Mouse (Mus musculus) forebrain, embryonic 11.5 days (tissue): Measurements from ENCODE around the gene Me3. TPM values are rescaled to one million over a fixed set of nuclear protein-coding genes. Genes with fewer than 3 reads are reported as not detected.

Source experiments
- ATAC-seq: fragments of 200-750 bp; cut with Nextera tagmentation; replicated peaks from 2 replicates; pipeline ENCODE4 v1.8.0; 2017; ENCODE audit warnings: moderate TSS enrichment; ENCODE audit not compliant: low FRiP score
- DNase-seq: peaks from one replicate; pipeline ENCODE4 v3.0.0-alpha.2; 2017; ENCODE audit warnings: low spot score
- H3K27ac ChIP-seq: fragments of 300-500 bp; sonication (generic); 2 replicates; pipeline ENCODE4 v1.5.1; 2014; ENCODE audit warnings: low read depth, low read length
- H3K27me3 ChIP-seq: fragments of 300-500 bp; sonication (generic); 2 replicates; pipeline ENCODE4 v1.6.1; 2014; ENCODE audit warnings: mild to moderate bottlenecking, low read length, mixed read lengths; ENCODE audit not compliant: control insufficient read depth, insufficient read depth
- H3K36me3 ChIP-seq: fragments of 300-500 bp; sonication (generic); 2 replicates; pipeline ENCODE4 v1.6.1; 2014; ENCODE audit warnings: mild to moderate bottlenecking, low read length, moderate library complexity, mixed read lengths; ENCODE audit not compliant: control insufficient read depth, insufficient read depth
- H3K4me1 ChIP-seq: fragments of 300-500 bp; sonication (generic); replicated peaks from 2 replicates; pipeline ENCODE4 v1.6.1; 2014; ENCODE audit warnings: low read length, mixed read lengths; ENCODE audit not compliant: control insufficient read depth, insufficient read depth
- H3K4me2 ChIP-seq: fragments of 300-500 bp; sonication (generic); 2 replicates; pipeline ENCODE4 v1.6.1; 2014; ENCODE audit warnings: low read depth, mild to moderate bottlenecking, low read length, moderate library complexity, mixed read lengths; ENCODE audit not compliant: severe bottlenecking
- H3K4me3 ChIP-seq: fragments of 300-500 bp; sonication (generic); 2 replicates; pipeline ENCODE4 v1.5.1; 2014; ENCODE audit warnings: low read depth, low read length
- H3K9ac ChIP-seq: fragments of 300-500 bp; sonication (generic); 2 replicates; pipeline ENCODE4 v1.6.1; 2014; ENCODE audit warnings: low read length
- H3K9me3 ChIP-seq: fragments of 300-500 bp; sonication (generic); 2 replicates; pipeline ENCODE4 v1.6.1; 2016; ENCODE audit warnings: low read length, mixed read lengths; ENCODE audit not compliant: control insufficient read depth
- WGBS: fragments of 180-500 bp; shearing (Covaris S2); extraction: QIAGEN DNeasy Blood & Tissue Kit; methylation state at CpG from one replicate; pipeline ENCODE4 v1.1.7; 2014; 5-methylcytosine and 5-hydroxymethylcytosine counted together
- polyA plus RNA-seq: library from polyadenylated mRNA; unstranded; fragments of >200 nt; fragmentation: Nextera tagmentation; extraction: Ambion mirVana; gene quantifications from 2 replicates; pipeline ENCODE4 v1.2.1, GENCODE M21; 2014

Me3 gene
- polyA plus RNA-seq, 1 experiment from 2014 or later = 0.90 TPM

GRCm38 (mm10) chr7:89837841-89838240, 205.6 kb downstream of the Me3 start:
- H3K36me3 ChIP-seq = no peaks in the 10 kb centered on the region

DNA sequence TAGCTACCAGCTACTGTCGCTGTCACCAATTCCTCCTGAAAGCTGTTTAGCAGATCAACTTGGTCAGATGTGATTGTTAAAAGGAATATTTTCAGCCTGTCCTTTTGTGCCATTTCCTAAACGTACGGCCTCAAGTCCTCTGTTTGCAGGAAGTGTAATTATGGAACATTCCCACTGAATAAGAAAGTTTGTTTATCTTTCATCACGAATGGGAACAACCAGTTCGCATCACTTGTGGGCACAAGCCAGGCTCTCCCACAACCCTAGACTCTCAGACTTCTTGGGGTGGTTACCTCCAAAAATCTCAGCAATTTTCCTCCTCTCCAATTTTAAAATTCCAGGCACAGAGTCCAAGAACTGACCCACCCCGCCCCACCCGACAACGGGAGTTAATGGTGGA, 207.5 kb downstream of the Me3 start:
- no peak overlapping the region for H3K9ac ChIP-seq
- H3K36me3 ChIP-seq = no peaks in the 10 kb centered on the region
- no peak overlapping the region for H3K4me2 ChIP-seq
- no peak overlapping the region for H3K4me3 ChIP-seq
- ATAC-seq = no peak
- no peaks in the 10 kb centered on the region for H3K27me3 ChIP-seq
- no peaks in the 10 kb centered on the region for H3K9me3 ChIP-seq
- no peak for DNase-seq
- 88% methylated on average over 8 of the region's 8 CpGs for WGBS
- no peak overlapping the region for H3K27ac ChIP-seq
- peaks cover 4% of the 10 kb centered on the region; the same call in 1 of the 2 replicates for H3K4me1 ChIP-seq

More at GRCm38 (mm10) chr7:89837841-89838240, 205.6 kb downstream of the Me3 start:
- Histone ChIP-seq H3K9me3 (no peaks in the 10 kb centered on the region), H3K9ac (no peak overlapping the region), H3K27me3 (no peaks in the 10 kb centered on the region), H3K4me3 (no peak overlapping the region), H3K4me2 (no peak overlapping the region), H3K4me1 (peaks cover 4% of the 10 kb centered on the region; the same call in 1 of the 2 replicates), H3K27ac (no peak overlapping the region)
- no peak for ATAC-seq
- WGBS = 71% methylated on average over 4 of the region's 4 CpGs
- DNase-seq = no peak

DNA sequence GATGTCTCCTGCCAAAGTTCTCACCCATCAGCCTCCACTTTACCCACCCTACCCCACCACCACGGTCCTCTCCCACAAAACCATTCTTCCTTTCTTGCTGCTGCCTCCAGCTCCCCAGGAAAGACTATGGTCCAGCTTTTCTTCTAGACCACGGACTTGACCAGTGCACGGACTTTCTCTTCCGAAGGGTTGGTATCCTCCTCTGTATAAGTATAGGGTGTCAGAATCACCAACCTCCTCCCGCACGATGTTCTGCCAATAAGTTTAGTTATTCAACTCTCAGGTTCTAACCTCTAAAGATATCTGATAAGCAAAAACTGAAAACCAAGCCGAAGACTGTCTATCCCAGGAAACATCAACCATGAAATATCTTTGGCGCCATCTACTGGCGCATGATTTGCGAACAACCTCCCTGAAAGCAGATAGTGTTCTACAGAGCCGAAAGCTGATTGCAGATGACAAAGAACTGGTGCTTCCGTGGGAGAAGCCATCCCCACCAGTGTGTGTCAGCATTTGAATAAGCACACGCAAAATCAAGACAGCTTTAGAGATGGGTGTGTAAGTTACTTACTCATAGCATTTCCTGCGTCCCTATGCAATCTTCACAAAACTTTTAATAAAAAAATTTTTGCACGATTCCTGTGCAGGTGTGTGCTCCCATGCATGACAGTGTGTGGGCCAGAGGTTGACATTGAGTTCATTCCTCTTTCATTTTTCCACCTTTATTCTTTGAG, 209.6 kb downstream of the Me3 start:
- ATAC-seq = peak; percentile 89
- no peak overlapping the region for H3K27ac ChIP-seq
- DNase-seq = peak; percentile 88
- H3K9me3 ChIP-seq = no peaks in the 10 kb centered on the region
- no peak overlapping the region for H3K4me3 ChIP-seq
- WGBS = 37% methylated on average over 15 of the region's 15 CpGs
- no peak overlapping the region for H3K9ac ChIP-seq
- peaks cover 4% of the 10 kb centered on the region; the same call in 1 of the 2 replicates for H3K4me1 ChIP-seq
- no peak overlapping the region for H3K4me2 ChIP-seq
- H3K27me3 ChIP-seq = no peaks in the 10 kb centered on the region
- H3K36me3 ChIP-seq = no peaks in the 10 kb centered on the region

DNA sequence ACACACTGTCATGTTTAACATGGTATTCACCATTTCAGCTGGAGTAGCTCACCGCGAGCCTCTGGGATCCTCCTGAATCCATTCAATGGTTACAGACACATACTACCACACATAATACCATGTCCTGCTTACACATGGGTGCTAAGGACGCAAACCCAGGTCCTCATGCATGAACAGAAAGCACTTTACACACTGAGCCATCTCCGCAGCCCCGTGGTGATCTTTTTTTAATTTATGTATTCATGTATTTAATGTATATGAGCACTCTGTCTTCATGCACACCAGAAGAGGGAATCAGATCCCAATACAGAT, 210.2 kb downstream of the Me3 start:
- ATAC-seq (peak; percentile 47; the same call in 1 of the 2 replicates), DNase-seq (no peak)
- Histone ChIP-seq H3K27ac (no peak overlapping the region), H3K36me3 (no peaks in the 10 kb centered on the region), H3K4me1 (peaks cover 4% of the 10 kb centered on the region; the same call in 1 of the 2 replicates), H3K27me3 (no peaks in the 10 kb centered on the region), H3K9ac (no peak overlapping the region), H3K4me2 (no peak overlapping the region), H3K4me3 (no peak overlapping the region), H3K9me3 (no peaks in the 10 kb centered on the region)
- WGBS = 88% methylated on average over 5 of the region's 5 CpGs

DNA sequence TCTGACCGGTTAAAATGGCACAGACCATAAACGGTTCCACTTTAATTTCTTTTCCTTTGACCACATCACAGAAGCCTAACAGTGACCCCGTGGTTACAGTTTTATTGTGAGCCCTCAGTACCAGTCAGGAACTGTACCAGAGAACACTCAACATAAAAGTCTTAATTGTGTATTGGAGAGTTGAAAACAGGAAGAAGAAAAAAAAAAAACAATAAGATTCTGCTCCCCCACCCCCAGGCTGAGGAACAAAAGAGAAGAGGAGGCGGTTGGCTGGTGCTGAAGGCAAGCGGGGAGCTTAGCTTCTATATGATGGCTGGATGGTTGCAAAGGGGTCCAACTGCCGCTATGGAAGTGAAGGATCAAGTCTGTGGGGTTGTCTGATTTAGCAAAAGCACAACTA, 210.9 kb downstream of the Me3 start:
- H3K27ac ChIP-seq = no peak overlapping the region
- no peaks in the 10 kb centered on the region for H3K9me3 ChIP-seq
- DNase-seq (no peak), ATAC-seq (no peak)
- 61% methylated on average over 6 of the region's 6 CpGs for WGBS
- no peak overlapping the region for H3K4me3 ChIP-seq
- no peak overlapping the region for H3K4me2 ChIP-seq
- H3K27me3 ChIP-seq = no peaks in the 10 kb centered on the region
- no peak overlapping the region for H3K9ac ChIP-seq
- H3K36me3 ChIP-seq = no peaks in the 10 kb centered on the region
- peaks cover 2% of the 10 kb centered on the region; the same call in 1 of the 2 replicates for H3K4me1 ChIP-seq

DNA sequence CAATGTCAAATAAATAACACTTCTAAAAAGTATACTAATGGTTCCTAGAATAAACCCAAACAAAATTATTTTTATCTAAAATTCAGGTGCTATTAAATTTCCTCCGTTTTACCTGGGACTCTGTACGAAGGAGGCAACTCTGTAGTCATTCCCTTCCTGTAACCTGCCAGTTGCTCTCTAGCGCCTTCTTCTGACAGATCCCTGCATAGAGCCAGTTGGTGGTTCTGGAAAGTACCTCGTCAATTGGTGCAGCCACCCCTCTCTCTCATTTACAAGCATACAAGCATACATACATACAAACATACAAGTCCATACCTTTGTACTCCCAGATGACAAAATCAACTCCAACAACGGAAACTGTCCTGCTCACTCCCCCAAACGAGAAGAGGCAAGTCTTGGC, 211.3 kb downstream of the Me3 start:
- Histone ChIP-seq H3K9me3 (no peaks in the 10 kb centered on the region), H3K4me2 (no peak overlapping the region), H3K27me3 (no peaks in the 10 kb centered on the region), H3K4me3 (no peak overlapping the region), H3K36me3 (no peaks in the 10 kb centered on the region), H3K27ac (no peak overlapping the region), H3K9ac (no peak overlapping the region), H3K4me1 (peaks cover 2% of the 10 kb centered on the region; the same call in 1 of the 2 replicates)
- 33% methylated on average over 6 of the region's 6 CpGs for WGBS
- ATAC-seq (no peak), DNase-seq (no peak)

GRCm38 (mm10) chr7:89845669-89846068, 213.5 kb downstream of the Me3 start:
- H3K9me3 ChIP-seq = no peaks in the 10 kb centered on the region
- no peaks in the 10 kb centered on the region for H3K27me3 ChIP-seq
- DNase-seq (no peak), ATAC-seq (no peak)
- no peak overlapping the region for H3K27ac ChIP-seq
- peaks cover 2% of the 10 kb centered on the region; the same call in 1 of the 2 replicates for H3K4me1 ChIP-seq
- no peaks in the 10 kb centered on the region for H3K36me3 ChIP-seq
- H3K4me2 ChIP-seq = no peak overlapping the region
- no peak overlapping the region for H3K9ac ChIP-seq
- H3K4me3 ChIP-seq = no peak overlapping the region
- 78% methylated on average over 4 of the region's 4 CpGs for WGBS

DNA sequence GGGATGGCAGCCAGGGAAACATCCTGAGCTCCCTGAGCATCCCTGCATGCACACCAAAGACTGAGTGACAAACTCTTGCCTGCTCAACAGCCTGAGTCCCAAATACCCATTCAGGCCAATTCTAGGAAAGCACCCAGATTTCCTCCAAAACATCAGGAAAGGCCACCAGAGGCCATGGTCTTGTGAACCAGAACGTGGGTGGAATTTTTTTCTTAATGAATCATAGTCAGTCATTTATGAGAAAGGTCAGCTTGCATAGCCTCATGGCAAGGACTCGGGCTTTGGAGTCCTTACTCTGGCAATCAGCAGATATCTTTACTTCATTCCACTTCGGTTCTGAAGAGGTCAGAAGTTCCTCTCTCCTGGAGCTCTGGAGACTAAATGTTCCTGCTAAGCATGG, 218.3 kb downstream of the Me3 start:
- H3K4me1 ChIP-seq = no peaks in the 10 kb centered on the region
- no peak overlapping the region for H3K4me2 ChIP-seq
- no peak overlapping the region for H3K27ac ChIP-seq
- H3K9ac ChIP-seq = no peak overlapping the region
- DNase-seq (no peak), ATAC-seq (no peak)
- H3K27me3 ChIP-seq = no peaks in the 10 kb centered on the region
- WGBS = 88% methylated on average over 3 of the region's 3 CpGs
- H3K4me3 ChIP-seq = no peak overlapping the region
- no peaks in the 10 kb centered on the region for H3K36me3 ChIP-seq
- no peaks in the 10 kb centered on the region for H3K9me3 ChIP-seq
